Mouse (Mus musculus) limb, embryonic 11.5 days (tissue): ENCODE measurements around the gene Rhof. TPM values are rescaled to one million over a fixed set of nuclear protein-coding genes. Genes with fewer than 3 reads are reported as not detected.

ENCODE experiments used
- ATAC-seq: fragments of 200-750 bp; cut with Nextera tagmentation; 2 replicates; pipeline ENCODE4 v1.8.0; 2017; ENCODE audit warnings: low read depth; ENCODE audit not compliant: insufficient number of reproducible peaks, low FRiP score, low TSS enrichment
- DNase-seq: peaks from one replicate; pipeline ENCODE4 v3.0.0-alpha.2; 2015; ENCODE audit warnings: low spot score
- H3K27ac ChIP-seq: fragments of 300-500 bp; sonication (generic); replicated peaks from 2 replicates; pipeline ENCODE4 v1.5.1; 2014; ENCODE audit warnings: low read depth, mild to moderate bottlenecking, low read length
- H3K27me3 ChIP-seq: fragments of 300-500 bp; sonication (generic); 2 replicates; pipeline ENCODE4 v1.6.1; 2014; ENCODE audit warnings: mild to moderate bottlenecking, low read length, mixed read lengths; ENCODE audit not compliant: control insufficient read depth, insufficient read depth
- H3K36me3 ChIP-seq: fragments of 300-500 bp; sonication (generic); 2 replicates; pipeline ENCODE4 v1.6.1; 2014; ENCODE audit warnings: mild to moderate bottlenecking, low read length, moderate library complexity, mixed read lengths; ENCODE audit not compliant: control insufficient read depth, insufficient read depth
- H3K4me1 ChIP-seq: fragments of 300-500 bp; sonication (generic); 2 replicates; pipeline ENCODE4 v1.6.1; 2014; ENCODE audit warnings: low read length, mixed read lengths; ENCODE audit not compliant: control insufficient read depth, insufficient read depth
- H3K4me2 ChIP-seq: fragments of 300-500 bp; sonication (generic); 2 replicates; pipeline ENCODE4 v1.6.1; 2014; ENCODE audit warnings: low read depth, mild to moderate bottlenecking, moderate library complexity; ENCODE audit not compliant: severe bottlenecking
- H3K4me3 ChIP-seq: fragments of 300-500 bp; sonication (generic); 2 replicates; pipeline ENCODE4 v1.5.1; 2014; ENCODE audit warnings: low read depth, low read length
- H3K9ac ChIP-seq: fragments of 300-500 bp; sonication (generic); 2 replicates; pipeline ENCODE4 v1.6.1; 2014; ENCODE audit warnings: mild to moderate bottlenecking, low read length
- H3K9me3 ChIP-seq: fragments of 300-500 bp; sonication (generic); 2 replicates; pipeline ENCODE4 v1.6.1; 2016; ENCODE audit warnings: low read length; ENCODE audit not compliant: control insufficient read depth
- WGBS: fragments of 180-500 bp; shearing (Covaris S2); extraction: QIAGEN DNeasy Blood & Tissue Kit; methylation state at CpG from one replicate; pipeline ENCODE4 v1.1.7; 2014; 5-methylcytosine and 5-hydroxymethylcytosine counted together
- polyA plus RNA-seq: library from polyadenylated mRNA; unstranded; fragments of >200 nt; fragmentation: Nextera tagmentation; extraction: Ambion mirVana; gene quantifications from 2 replicates; pipeline ENCODE4 v1.2.1, GENCODE M21; 2014

Rhof gene
- polyA plus RNA-seq, 1 experiment from 2014 or later = 2.9 TPM

DNA sequence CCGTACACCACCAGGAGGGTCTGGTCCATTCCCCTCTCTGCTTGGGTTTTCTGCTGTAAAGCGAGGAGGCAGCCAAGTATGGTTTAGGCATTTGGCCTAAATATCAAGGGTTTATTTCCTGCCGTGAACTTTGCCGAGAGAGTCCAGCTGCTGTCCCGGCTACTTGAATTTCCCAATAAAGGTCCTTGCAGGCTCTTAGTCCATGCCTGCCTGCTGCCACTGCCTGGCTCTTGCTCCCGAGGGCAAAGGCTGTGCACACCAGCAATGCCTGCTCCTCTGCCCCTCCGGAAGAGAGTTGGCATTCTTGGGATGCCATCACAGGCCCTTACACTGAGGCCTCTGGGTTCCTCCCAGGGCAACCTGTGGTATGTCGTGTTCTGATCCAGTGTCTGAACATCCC is 28.9 kb downstream of the Rhof start:
- no peaks in the 10 kb centered on the region for H3K27me3 ChIP-seq
- H3K4me3 ChIP-seq = no peak overlapping the region
- H3K9me3 ChIP-seq = no peaks in the 10 kb centered on the region
- H3K4me1 ChIP-seq = no peaks in the 10 kb centered on the region
- ATAC-seq (no peak), DNase-seq (no peak)
- no peak overlapping the region for H3K27ac ChIP-seq
- whole genome bisulfite sequencing = 74% methylated on average over 8 of the region's 8 CpGs
- H3K36me3 ChIP-seq = no peaks in the 10 kb centered on the region
- no peak overlapping the region for H3K4me2 ChIP-seq
- H3K9ac ChIP-seq = no peak overlapping the region

DNA sequence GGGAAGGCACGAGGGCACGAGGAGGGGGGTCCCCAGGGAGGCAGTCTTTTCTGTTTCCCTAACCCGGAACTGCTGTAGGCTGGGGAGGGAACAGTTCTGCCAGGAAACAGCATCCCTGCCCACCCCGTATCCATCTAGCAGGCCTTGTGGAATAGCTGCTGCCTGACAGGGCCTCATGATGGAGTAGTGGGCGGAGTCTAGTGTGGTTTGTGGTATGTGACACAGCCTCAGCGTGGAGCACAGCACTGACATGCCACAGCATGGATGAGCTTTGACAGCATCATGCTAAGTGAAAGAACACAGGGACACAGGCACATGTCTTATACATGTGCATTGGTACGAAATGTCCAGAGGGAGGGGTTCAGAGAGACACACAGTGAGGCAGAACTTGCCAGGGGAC is 30.1 kb downstream of the Rhof start:
- H3K36me3 ChIP-seq = no peaks in the 10 kb centered on the region
- H3K27ac ChIP-seq = no peak overlapping the region
- ATAC-seq (no peak), DNase-seq (no peak)
- H3K4me3 ChIP-seq = no peak overlapping the region
- no peak overlapping the region for H3K4me2 ChIP-seq
- no peaks in the 10 kb centered on the region for H3K4me1 ChIP-seq
- H3K9me3 ChIP-seq = no peaks in the 10 kb centered on the region
- H3K9ac ChIP-seq = no peak overlapping the region
- H3K27me3 ChIP-seq = no peaks in the 10 kb centered on the region
- 67% methylated on average over 7 of the region's 7 CpGs for WGBS

DNA sequence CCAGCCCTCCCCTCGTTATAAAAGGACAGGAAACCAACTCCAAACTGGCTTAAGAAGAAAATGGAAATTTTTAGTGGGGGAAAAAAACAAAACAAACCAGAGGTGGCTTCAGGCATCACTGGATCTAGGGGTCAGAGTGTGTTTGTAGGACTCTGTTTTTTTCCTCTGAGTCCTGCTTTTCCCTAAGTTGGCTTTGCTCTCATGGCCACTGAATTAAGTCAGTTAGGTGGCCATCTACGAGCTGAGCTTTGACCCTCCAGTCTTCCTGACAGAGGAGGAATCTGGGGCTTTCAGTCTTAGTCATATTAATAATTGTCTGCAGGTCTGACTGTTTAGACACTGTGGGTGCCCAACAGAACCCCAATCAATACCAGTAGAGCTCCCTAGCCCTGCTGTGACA is 34.0 kb downstream of the Rhof start:
- no peaks in the 10 kb centered on the region for H3K36me3 ChIP-seq
- DNase-seq (no peak), ATAC-seq (no peak)
- no peaks in the 10 kb centered on the region for H3K27me3 ChIP-seq
- no peaks in the 10 kb centered on the region for H3K4me1 ChIP-seq
- 76% methylated on average over 2 of the region's 2 CpGs for WGBS
- no peak overlapping the region for H3K4me3 ChIP-seq
- no peak overlapping the region for H3K27ac ChIP-seq
- H3K4me2 ChIP-seq = no peak overlapping the region
- no peak overlapping the region for H3K9ac ChIP-seq
- H3K9me3 ChIP-seq = no peaks in the 10 kb centered on the region

DNA sequence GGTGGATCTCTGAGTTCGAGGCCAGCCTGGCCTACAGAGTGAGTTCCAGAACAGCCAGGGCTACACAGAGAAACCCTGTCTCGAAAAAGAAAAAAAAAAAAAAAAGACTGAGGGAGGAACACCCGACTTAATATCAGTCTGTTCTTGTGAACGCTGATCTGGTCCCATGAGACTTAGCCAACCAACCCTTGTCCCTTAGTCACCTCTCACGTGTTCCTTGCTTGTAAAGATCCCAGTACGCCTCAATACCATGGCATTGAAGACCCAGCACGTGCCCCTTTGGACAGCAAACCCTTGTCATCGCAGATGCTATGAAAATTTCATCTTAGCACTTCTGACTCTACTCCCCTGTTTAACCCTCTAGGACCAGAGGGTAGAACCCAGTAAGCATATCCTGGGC is 36.2 kb downstream of the Rhof start:
- Histone ChIP-seq H3K4me2 (no peak overlapping the region), H3K27ac (no peak overlapping the region), H3K9ac (no peak overlapping the region), H3K4me3 (no peak overlapping the region), H3K27me3 (no peaks in the 10 kb centered on the region), H3K4me1 (no peaks in the 10 kb centered on the region), H3K9me3 (no peaks in the 10 kb centered on the region), H3K36me3 (no peaks in the 10 kb centered on the region)
- no peak for DNase-seq
- no peak for ATAC-seq
- 93% methylated on average over 8 of the region's 8 CpGs for WGBS

DNA sequence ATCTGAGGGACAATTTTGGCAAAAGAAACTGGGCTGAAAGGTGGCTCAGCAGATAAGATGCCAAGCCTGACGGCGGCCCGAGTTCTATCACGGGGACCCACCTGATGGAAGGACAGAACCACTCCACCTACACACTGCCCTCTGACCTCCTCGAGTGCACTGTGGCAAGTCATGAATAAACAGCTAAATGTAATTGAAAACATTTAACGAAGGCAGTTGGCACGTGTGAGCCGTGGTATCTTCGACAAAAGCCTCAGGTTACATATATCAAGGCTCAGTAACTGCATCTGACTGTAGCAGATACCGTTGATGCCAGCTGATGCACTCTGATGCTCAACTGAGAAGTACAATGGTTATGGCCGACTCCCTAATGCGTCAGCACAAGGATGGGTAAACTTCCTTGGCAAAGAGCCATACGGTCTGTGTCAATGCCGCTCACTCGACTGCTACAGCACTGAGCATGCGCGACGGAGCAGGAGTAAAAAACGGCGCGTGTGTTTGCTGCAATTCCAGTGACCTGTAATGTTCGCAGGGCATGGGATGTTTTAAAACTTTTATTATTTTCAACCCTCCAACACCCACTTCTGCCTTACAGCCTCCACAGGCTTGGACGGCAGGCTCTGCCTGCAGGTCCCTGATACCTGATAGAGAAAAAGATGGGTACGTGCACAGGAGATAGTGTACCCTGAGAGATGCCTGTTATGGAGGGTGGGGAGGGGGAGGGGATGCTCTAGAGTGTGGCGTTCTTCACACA is 38.1 kb downstream of the Rhof start:
- H3K4me2 ChIP-seq = no peak overlapping the region
- no peaks in the 10 kb centered on the region for H3K36me3 ChIP-seq
- no peaks in the 10 kb centered on the region for H3K4me1 ChIP-seq
- H3K27me3 ChIP-seq = no peaks in the 10 kb centered on the region
- H3K27ac ChIP-seq = no peak overlapping the region
- no peak for ATAC-seq
- H3K9me3 ChIP-seq = no peaks in the 10 kb centered on the region
- H3K4me3 ChIP-seq = no peak overlapping the region
- WGBS = 87% methylated on average over 25 of the region's 25 CpGs
- H3K9ac ChIP-seq = no peak overlapping the region
- no peak for DNase-seq

DNA sequence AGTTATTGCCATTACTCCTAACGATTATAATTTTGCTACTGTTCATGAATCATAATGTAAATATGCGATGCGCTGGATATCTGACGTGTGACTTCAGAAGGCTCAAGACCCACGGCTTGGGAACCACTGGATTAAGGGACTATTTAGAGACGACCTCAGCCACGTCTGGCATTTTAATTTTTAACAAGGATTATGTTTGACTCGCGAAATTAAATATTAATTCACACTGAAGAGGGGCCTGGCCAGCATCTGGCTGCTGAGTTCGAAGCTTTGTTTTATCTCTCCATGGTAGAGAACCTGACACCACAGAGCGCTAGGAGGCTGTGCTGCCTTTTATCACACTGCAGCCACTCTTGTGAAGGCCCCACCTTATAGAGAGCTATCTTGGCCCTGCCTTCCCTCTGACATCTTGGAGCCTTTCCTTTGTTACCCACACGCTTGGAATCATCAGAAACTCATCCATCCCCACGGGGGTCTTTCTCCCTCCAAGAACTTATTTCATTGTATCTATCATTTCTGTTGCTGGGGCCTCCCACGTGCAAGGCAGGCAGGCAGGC is 39.3 kb downstream of the Rhof start:
- ATAC-seq = no peak
- WGBS = 84% methylated on average over 14 of the region's 14 CpGs

DNA sequence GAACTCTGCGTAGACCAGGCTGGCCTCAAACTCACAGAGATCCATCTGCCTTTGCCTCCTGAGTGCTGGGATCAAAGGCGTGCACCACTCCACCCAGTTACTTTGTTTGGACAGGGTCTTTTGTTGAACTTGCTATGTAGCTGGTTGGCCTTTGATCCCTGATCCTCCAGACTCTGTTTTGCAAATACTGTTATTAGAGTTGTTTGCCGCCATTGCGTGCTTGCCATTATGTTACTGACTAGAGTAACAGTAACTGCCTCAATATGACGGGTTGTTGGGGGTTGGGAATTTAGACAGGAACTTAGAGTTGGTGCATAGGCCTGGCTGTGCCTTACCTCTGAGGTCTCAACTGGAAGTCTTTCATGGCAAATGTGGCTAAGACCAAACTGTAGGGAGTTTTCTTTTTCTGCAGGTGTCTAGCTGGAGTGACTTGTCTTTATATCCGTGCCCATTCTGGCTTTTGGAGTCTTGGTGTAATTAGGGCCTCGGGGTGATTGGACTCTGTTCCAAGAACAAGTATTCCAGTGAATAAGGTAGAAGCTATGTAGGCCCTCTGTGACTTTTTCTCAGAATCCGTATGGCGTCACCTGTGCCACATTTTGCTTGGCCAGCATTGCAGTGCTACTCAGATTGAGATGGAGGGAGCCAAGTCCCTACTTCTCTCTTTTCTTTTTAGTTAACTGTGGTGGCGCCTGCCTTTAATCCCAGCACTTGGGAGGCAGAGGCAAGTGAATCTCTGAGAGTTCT is 41.8 kb downstream of the Rhof start:
- DNase-seq = no peak
- Histone ChIP-seq H3K4me2 (no peak overlapping the region), H3K9me3 (no peaks in the 10 kb centered on the region), H3K27ac (no peak overlapping the region), H3K9ac (no peak overlapping the region), H3K27me3 (no peaks in the 10 kb centered on the region), H3K4me1 (no peaks in the 10 kb centered on the region), H3K36me3 (no peaks in the 10 kb centered on the region), H3K4me3 (no peak overlapping the region)
- ATAC-seq = no peak
- WGBS = 92% methylated on average over 10 of the region's 10 CpGs

More for the DNA sequence above, 39.3 kb downstream of the Rhof start:
- H3K9ac ChIP-seq = no peak overlapping the region
- H3K27me3 ChIP-seq = no peaks in the 10 kb centered on the region
- H3K4me1 ChIP-seq = no peaks in the 10 kb centered on the region
- DNase-seq = no peak
- H3K4me2 ChIP-seq = no peak overlapping the region
- no peak overlapping the region for H3K4me3 ChIP-seq
- H3K36me3 ChIP-seq = no peaks in the 10 kb centered on the region
- H3K9me3 ChIP-seq = no peaks in the 10 kb centered on the region
- no peak overlapping the region for H3K27ac ChIP-seq

DNA sequence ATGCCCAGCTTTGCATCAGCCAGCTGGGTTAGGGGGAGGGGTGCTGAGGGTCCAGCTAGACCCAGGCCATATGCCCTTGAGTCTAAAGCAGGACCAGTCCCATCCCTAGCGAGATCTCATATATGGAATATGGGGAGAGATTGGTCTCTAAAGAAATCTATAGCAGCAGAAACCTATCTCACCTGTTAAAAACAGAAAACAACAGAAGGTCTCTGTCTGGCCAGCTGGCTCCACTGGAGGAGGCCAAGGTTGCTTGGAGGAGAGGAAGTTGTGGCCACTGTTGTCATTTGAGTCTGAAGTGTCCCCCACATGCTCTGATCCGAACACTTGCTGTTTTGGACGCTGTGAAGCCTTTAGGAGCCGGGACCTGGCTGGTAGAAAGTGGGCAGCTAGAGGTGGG is 43.7 kb downstream of the Rhof start:
- no peak overlapping the region for H3K4me3 ChIP-seq
- no peak for ATAC-seq
- no peaks in the 10 kb centered on the region for H3K27me3 ChIP-seq
- DNase-seq = no peak
- H3K4me2 ChIP-seq = no peak overlapping the region
- WGBS = 90% methylated on average over 4 of the region's 4 CpGs
- H3K9me3 ChIP-seq = no peaks in the 10 kb centered on the region
- no peaks in the 10 kb centered on the region; the same call in 1 of the 2 replicates for H3K36me3 ChIP-seq
- H3K9ac ChIP-seq = no peak overlapping the region
- no peak overlapping the region for H3K27ac ChIP-seq
- no peaks in the 10 kb centered on the region for H3K4me1 ChIP-seq
